Mouse (Mus musculus) neural tube, embryonic 14.5 days (tissue): Measurements from ENCODE around the gene Socs1. TPM values are rescaled to one million over a fixed set of nuclear protein-coding genes. Genes with fewer than 3 reads are reported as not detected.

Source experiments
- ATAC-seq: fragments of 200-750 bp; cut with Nextera tagmentation; 2 replicates; pipeline ENCODE4 v1.8.0; 2017; ENCODE audit warnings: low read depth, mild to moderate bottlenecking, moderate TSS enrichment, moderate library complexity
- H3K27ac ChIP-seq: fragments of 300-500 bp; sonication (generic); 2 replicates; pipeline ENCODE4 v1.5.1; 2014; ENCODE audit warnings: low read depth, mild to moderate bottlenecking, control low read depth, low read length, moderate library complexity, mixed read lengths
- H3K27me3 ChIP-seq: fragments of 300-500 bp; sonication (generic); 2 replicates; pipeline ENCODE4 v1.6.1; 2014; ENCODE audit warnings: low read length; ENCODE audit not compliant: control insufficient read depth, insufficient read depth
- H3K36me3 ChIP-seq: fragments of 300-500 bp; sonication (generic); 2 replicates; pipeline ENCODE4 v1.6.1; 2014; ENCODE audit warnings: low read length, mixed read lengths; ENCODE audit not compliant: control insufficient read depth, insufficient read depth
- H3K4me1 ChIP-seq: fragments of 300-500 bp; sonication (generic); 2 replicates; pipeline ENCODE4 v1.6.1; 2014; ENCODE audit warnings: low read length; ENCODE audit not compliant: control insufficient read depth, insufficient read depth
- H3K4me2 ChIP-seq: fragments of 300-500 bp; sonication (generic); 2 replicates; pipeline ENCODE4 v1.6.1; 2014; ENCODE audit warnings: mild to moderate bottlenecking, low read depth, low read length, control low read depth
- H3K4me3 ChIP-seq: fragments of 300-500 bp; sonication (generic); 2 replicates; pipeline ENCODE4 v1.5.1; 2014; ENCODE audit warnings: low read depth, low read length, control low read depth, mixed read lengths
- H3K9ac ChIP-seq: fragments of 300-500 bp; sonication (generic); replicated peaks from 2 replicates; pipeline ENCODE4 v1.6.1; 2014; ENCODE audit warnings: low read depth, mild to moderate bottlenecking, control low read depth, low read length, mixed read lengths
- H3K9me3 ChIP-seq: fragments of 300-500 bp; sonication (generic); 2 replicates; pipeline ENCODE4 v1.6.1; 2016; ENCODE audit warnings: low read length; ENCODE audit not compliant: control insufficient read depth
- WGBS: fragments of 180-500 bp; shearing (Covaris S2); extraction: QIAGEN DNeasy Blood & Tissue Kit; methylation state at CpG from one replicate; pipeline ENCODE4 v1.1.7; 2014; 5-methylcytosine and 5-hydroxymethylcytosine counted together
- polyA plus RNA-seq: library from polyadenylated mRNA; unstranded; fragments of >200 nt; fragmentation: Nextera tagmentation; extraction: Ambion mirVana; gene quantifications from 2 replicates; pipeline ENCODE4 v1.2.1, GENCODE M21; 2014

Socs1 gene
- polyA plus RNA-seq, 1 experiment from 2014 or later: 4.3 TPM

DNA sequence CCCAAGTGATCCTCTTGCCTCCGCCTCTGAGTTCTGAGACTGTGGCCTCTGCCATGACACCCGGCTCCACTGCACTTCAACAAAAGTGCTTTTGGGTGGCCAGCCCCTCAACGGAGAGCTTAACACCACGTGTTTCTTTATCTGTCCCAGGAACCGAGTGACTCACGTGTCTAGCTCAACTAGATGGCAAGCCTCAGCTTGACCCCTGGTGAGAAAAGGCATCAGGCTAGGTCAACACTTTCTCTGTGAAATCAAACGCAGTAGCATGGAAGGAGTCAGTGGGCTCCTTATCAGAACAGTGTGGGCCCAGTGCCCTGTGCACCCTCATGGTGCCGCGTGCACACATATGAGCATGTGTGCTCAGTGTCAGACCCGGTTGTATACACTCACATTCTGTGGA is 49.0 kb downstream of the Socs1 start:
- Histone ChIP-seq H3K36me3 (no peaks in the 10 kb centered on the region), H3K9ac (no peak overlapping the region), H3K4me1 (no peaks in the 10 kb centered on the region), H3K4me2 (no peak overlapping the region), H3K27me3 (no peaks in the 10 kb centered on the region), H3K27ac (no peak overlapping the region), H3K9me3 (no peaks in the 10 kb centered on the region), H3K4me3 (no peak overlapping the region)
- WGBS: 83% methylated on average over 10 of the region's 10 CpGs
- ATAC-seq: no peak

DNA sequence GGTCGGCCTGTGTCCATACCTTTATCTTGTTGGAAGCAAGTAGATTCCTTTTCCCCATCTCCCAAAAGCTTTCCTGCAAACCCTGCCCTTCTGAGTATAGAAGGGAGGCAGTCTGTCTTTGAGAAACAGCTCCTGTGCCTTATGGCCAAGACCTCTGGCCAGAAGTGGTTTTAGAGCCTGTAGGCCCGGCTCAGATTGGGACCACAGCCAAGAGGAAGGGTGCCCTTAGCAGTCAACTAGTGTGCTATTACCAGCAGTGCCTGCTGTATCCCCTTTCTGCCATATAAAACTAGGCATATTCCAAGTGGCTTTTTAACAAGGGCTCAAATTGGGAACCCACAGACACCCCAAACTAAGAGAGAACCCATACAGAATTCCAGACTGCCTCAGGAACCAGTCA is 49.6 kb downstream of the Socs1 start:
- Histone ChIP-seq H3K9me3 (no peaks in the 10 kb centered on the region), H3K36me3 (no peaks in the 10 kb centered on the region), H3K27me3 (no peaks in the 10 kb centered on the region), H3K9ac (no peak overlapping the region), H3K4me1 (no peaks in the 10 kb centered on the region), H3K4me3 (no peak overlapping the region), H3K4me2 (no peak overlapping the region), H3K27ac (no peak overlapping the region)
- 82% methylated on average over 2 of the region's 2 CpGs for WGBS
- ATAC-seq: no peak

DNA sequence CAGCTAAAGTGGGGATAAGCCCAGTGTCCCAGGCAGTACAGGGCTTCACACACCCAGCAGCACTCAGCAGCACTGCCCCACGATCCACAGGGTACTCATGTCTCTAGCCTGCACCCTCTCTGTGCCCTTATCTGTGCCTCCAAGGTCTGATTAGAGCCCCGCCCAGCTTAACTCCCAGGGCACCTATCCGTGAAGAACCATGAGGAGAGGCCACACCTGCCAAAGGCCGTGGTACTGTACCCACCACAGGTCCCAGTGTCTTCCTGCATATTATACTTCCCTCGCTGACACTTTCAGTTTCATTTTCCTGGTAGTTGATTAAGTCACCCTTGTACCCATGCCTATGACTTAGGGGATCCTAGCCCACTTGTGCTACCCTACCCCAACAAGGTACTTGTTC is 52.9 kb downstream of the Socs1 start:
- WGBS: 93% methylated on average over 5 of the region's 5 CpGs
- H3K36me3 ChIP-seq: no peaks in the 10 kb centered on the region
- no peak overlapping the region for H3K4me2 ChIP-seq
- H3K4me1 ChIP-seq: 0 out of 2 replicates have a peak, but pooled peaks cover 6% of the 10 kb centered on the region
- ATAC-seq: no peak
- H3K9ac ChIP-seq: no peak overlapping the region
- H3K27me3 ChIP-seq: no peaks in the 10 kb centered on the region
- H3K9me3 ChIP-seq: no peaks in the 10 kb centered on the region
- H3K4me3 ChIP-seq: no peak overlapping the region
- no peak overlapping the region for H3K27ac ChIP-seq

Other genes starting within 250 kb of the Socs1 start
- gene Dexi, start 242.5 kb downstream of the Socs1 start, polyA plus RNA-seq: 26.8 and 26.9 TPM in 2 replicates
- 68.8 and 89.2 TPM in 2 replicates for gene Clec16a, start 240.2 kb downstream of the Socs1 start, polyA plus RNA-seq
- not detected in 2 replicates for gene Tnp2, start 3.1 kb upstream of the Socs1 start, polyA plus RNA-seq
- gene Prm3, start 5.4 kb upstream of the Socs1 start, polyA plus RNA-seq: not detected in 2 replicates
- gene Prm2, start 10.6 kb upstream of the Socs1 start, polyA plus RNA-seq: not detected in 2 replicates
- gene Prm1, start 20.3 kb upstream of the Socs1 start, polyA plus RNA-seq: not detected in 2 replicates
- not detected in 2 replicates for gene Gm11172, start 27.4 kb upstream of the Socs1 start, polyA plus RNA-seq
- 0.31 and 0.44 TPM in 2 replicates for gene Rmi2, start 49.5 kb upstream of the Socs1 start, polyA plus RNA-seq